Mouse (Mus musculus) ES-Bruce4 (cell line): Measurements from ENCODE around the gene Mybpc2. TPM values are rescaled to one million over a fixed set of nuclear protein-coding genes. Genes with fewer than 3 reads are reported as not detected.

Source experiments
- H3K27ac ChIP-seq: 2 replicates; pipeline ENCODE4 v1.5.1; 2012; ENCODE audit warnings: low read length, inconsistent platforms; ENCODE audit not compliant: insufficient read depth
- H3K27me3 ChIP-seq: 2 replicates; pipeline ENCODE4 v1.6.1; 2012; ENCODE audit warnings: mild to moderate bottlenecking, low read length, inconsistent platforms; ENCODE audit not compliant: control insufficient read depth, poor library complexity, insufficient read depth, severe bottlenecking
- H3K36me3 ChIP-seq: 2 replicates; pipeline ENCODE4 v1.6.1; 2012; ENCODE audit warnings: inconsistent platforms, mild to moderate bottlenecking, low read length, moderate library complexity; ENCODE audit not compliant: control insufficient read depth, poor library complexity, insufficient read depth, severe bottlenecking
- H3K4me1 ChIP-seq: one replicate; pipeline ENCODE4 v1.8.1; 2011; ENCODE audit warnings: low read length; ENCODE audit not compliant: control insufficient read depth, insufficient read depth
- H3K4me3 ChIP-seq: 2 replicates; pipeline ENCODE4 v1.5.1; 2011; ENCODE audit warnings: low read depth, mild to moderate bottlenecking, low read length
- H3K9ac ChIP-seq: 2 replicates; pipeline ENCODE4 v1.6.1; 2012; ENCODE audit warnings: low read depth, mild to moderate bottlenecking, inconsistent platforms; ENCODE audit not compliant: poor library complexity, severe bottlenecking
- H3K9me3 ChIP-seq: replicated peaks from 2 replicates; pipeline ENCODE4 v1.6.1; 2012; ENCODE audit warnings: mild to moderate bottlenecking, low read length, inconsistent platforms; ENCODE audit not compliant: control insufficient read depth, poor library complexity, insufficient read depth, severe bottlenecking
- CTCF ChIP-seq: IDR thresholded peaks from one replicate; pipeline ENCODE4 v1.8.1; 2011; ENCODE audit warnings: low read depth, low read length
- EP300 ChIP-seq: IDR thresholded peaks from 2 replicates; pipeline ENCODE4 v1.6.1; 2011; ENCODE audit warnings: low read depth, low read length; ENCODE audit not compliant: insufficient read depth
- POLR2A ChIP-seq: IDR thresholded peaks from one replicate; pipeline ENCODE4 v1.8.1; 2011; ENCODE audit warnings: low read length; ENCODE audit not compliant: insufficient read depth
- polyA plus RNA-seq: library from polyadenylated mRNA; stranded (reverse); fragments of >200 nt; gene quantifications from 2 replicates; pipeline ENCODE4 v1.2.4, GENCODE M21; 2011; ENCODE audit warnings: low read depth; ENCODE audit not compliant: missing spikeins, insufficient read depth, insufficient read length

Mybpc2 gene
- polyA plus RNA-seq, 1 experiment: 2.5 TPM

DNA sequence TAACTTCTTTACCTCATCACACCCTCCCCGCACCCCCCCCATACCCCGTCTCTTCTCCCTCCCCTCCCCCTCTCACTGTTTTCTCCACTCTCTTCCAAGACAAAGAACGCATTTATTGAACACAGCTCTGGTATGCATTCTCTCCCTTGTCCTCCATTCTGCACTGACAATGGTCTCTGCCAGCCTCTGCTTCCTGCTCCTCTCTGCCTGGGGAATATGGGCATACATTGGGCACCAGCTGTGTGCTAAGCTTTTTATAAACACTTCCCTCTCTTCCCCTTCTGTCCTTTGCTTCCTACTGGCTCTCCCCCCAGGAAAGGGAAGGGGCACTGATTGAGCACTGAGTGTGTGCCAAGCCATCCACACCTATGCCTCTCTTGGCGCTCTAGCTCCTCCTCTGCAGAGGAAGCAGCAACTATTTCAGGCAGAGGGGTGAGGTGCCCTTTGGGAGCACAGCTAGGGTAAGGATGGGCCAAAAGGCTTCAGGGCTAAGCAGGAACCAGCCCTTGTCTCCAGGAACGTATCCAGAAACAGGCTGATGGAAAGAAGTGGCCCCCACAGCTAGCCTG is 49.3 kb downstream of the Mybpc2 start:
- Histone ChIP-seq H3K27me3 (no peaks in the 10 kb centered on the region; the same call in 1 of the 2 replicates), H3K36me3 (no peaks in the 10 kb centered on the region), H3K9ac (no peak overlapping the region), H3K4me1 (no peaks in the 10 kb centered on the region), H3K4me3 (no peak overlapping the region), H3K27ac (no peak overlapping the region), H3K9me3 (no peaks in the 10 kb centered on the region)
- no peak for TF ChIP-seq EP300

DNA sequence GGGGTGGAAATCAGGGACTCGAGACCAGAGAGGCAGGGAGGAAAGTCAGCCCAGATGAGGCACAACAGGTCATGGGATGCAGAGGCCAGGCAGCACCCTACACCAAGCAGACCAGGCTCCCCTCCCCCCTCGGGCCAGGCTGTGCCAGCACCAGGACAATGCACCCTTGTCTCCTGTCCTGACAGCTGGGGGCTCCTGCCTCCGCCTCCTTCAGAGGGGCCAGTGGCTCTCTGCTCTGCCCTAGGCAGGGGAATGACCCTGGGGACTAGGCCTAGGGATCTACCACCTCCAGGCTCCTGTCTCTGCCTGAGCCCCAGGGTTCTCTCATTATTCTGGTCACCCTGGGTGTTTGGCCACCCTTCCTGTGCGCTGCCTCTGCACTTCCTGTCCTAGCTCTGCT is 50.0 kb downstream of the Mybpc2 start:
- no peaks in the 10 kb centered on the region; the same call in 1 of the 2 replicates for H3K27me3 ChIP-seq
- H3K9me3 ChIP-seq: no peaks in the 10 kb centered on the region
- no peak overlapping the region for H3K9ac ChIP-seq
- no peaks in the 10 kb centered on the region for H3K36me3 ChIP-seq
- no peak overlapping the region for H3K27ac ChIP-seq
- H3K4me1 ChIP-seq: no peaks in the 10 kb centered on the region
- H3K4me3 ChIP-seq: no peak overlapping the region
- no peak for TF ChIP-seq EP300
- no peak for TF ChIP-seq CTCF

DNA sequence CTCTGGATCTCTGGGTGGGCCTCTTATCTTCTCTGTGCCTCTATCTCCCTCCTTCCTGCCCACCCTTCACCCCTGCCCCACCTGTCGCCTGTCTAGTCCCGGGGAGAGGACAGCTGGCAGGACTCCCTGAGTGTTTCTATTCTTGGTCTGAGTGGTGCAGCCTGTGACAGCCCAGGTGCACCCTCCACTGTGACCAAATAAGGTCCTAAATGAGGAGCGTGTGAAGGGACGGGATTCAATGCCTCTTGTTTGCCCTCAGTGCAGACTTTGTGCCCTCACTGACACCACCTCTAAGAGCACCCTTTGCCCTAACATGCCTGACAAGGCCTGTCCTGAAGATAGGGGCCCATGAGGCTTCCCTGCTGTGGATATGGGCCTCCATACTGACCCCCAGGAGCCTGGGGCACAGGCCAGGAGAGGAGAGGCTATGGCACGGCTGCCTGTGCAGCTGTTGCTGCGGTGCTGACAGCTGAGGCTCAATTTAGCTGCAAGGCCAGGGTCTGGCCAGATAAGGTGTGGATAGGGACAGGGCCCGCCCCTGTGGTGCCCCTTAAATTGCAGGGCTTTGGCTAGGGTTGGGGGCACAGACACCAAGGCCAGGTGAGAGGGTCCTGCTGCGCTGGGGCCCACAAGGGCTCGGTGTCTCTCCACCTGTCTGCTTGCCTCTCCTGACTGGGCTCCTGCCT is 51.4 kb downstream of the Mybpc2 start:
- Histone ChIP-seq H3K9ac (no peak overlapping the region), H3K27ac (no peak overlapping the region), H3K9me3 (no peaks in the 10 kb centered on the region)

DNA sequence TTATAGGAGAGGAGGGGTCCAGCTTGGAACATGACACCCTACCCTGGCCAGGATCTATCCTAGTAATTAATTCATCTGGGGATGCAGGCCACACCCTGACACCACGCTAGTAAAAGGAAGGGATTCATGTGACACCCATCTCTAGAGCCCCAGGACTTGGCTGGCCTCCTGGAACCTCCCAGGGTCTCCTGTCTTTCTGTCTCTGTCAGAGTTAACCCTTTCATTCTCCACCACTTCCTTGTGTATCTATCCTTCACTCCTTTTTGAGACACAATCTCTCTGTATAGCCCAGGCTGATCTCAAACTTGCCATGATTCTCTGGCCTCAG is 51.9 kb downstream of the Mybpc2 start:
- Histone ChIP-seq H3K27ac (no peak overlapping the region), H3K9me3 (no peaks in the 10 kb centered on the region), H3K36me3 (no peaks in the 10 kb centered on the region), H3K9ac (no peak overlapping the region), H3K27me3 (no peaks in the 10 kb centered on the region; the same call in 1 of the 2 replicates), H3K4me1 (no peaks in the 10 kb centered on the region), H3K4me3 (no peak overlapping the region)
- TF ChIP-seq POLR2A (no peak), EP300 (no peak), CTCF (no peak)

More for the DNA sequence above, 51.4 kb downstream of the Mybpc2 start:
- Histone ChIP-seq H3K27me3 (no peaks in the 10 kb centered on the region; the same call in 1 of the 2 replicates), H3K4me1 (no peaks in the 10 kb centered on the region), H3K36me3 (no peaks in the 10 kb centered on the region), H3K4me3 (no peak overlapping the region)
- no peak for TF ChIP-seq POLR2A
- no peak for TF ChIP-seq CTCF
- TF ChIP-seq EP300: no peak

DNA sequence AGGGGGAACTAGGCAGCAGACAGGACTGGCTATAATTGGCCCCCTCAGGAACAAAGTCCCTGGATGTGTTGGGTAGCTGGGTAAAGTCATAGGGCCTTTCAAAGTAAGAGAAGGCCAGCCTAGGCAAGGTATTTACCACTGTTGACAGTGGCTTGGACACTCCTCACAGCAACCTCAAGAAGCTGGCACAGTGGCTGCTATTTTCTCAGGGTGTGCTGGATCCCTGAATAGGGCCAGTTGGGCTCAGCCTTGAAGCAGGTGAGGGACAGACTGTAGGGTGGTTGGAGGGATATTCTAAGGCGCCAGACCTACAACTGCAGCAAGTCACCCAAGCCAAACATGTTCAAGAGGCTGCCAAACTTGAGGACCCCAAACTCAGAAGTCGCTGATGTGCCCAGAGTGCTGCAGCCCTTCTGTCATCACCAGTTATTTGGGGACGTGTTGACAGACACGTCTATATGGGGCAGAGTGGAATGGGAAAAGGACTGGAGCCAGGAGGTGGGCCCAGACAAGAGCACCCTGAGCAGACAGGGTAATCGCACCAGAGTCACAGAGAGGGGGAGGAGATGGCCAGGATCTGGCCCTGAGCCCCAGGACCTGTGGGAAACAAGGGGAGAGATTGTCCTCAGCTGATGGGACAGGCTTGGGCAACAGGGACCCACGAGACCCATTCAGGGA is 52.4 kb downstream of the Mybpc2 start:
- H3K27ac ChIP-seq: no peak overlapping the region
- H3K36me3 ChIP-seq: no peaks in the 10 kb centered on the region
- no peak overlapping the region for H3K9ac ChIP-seq
- TF ChIP-seq CTCF (no peak), EP300 (no peak), POLR2A (no peak)
- no peaks in the 10 kb centered on the region; the same call in 1 of the 2 replicates for H3K27me3 ChIP-seq
- H3K9me3 ChIP-seq: no peaks in the 10 kb centered on the region
- H3K4me1 ChIP-seq: no peaks in the 10 kb centered on the region
- no peak overlapping the region for H3K4me3 ChIP-seq
